28 mouse cellular contexts compared by ENCODE assay signal in genomic region chr12:96670448-96670847, GRCm38 (mm10).
"Had no signal": no experiment of that assay in that cellular context is flagged by ENCODE, and none has a peak within 500 bp of the region (broad histone marks: within the 10 kb centered on the region; RNA-seq: fewer than 3 reads in every experiment).

No protein-coding gene starts in this region.

- DNase-seq: cerebellum, adult 8-10 months; cerebellum, adult 9-10 months; cerebellum, adult 9-11 months; cerebellum, postnatal 10 days; cerebellum, postnatal 14 days; cerebellum, postnatal 25 days; cerebellum, postnatal 36 days; embryo, embryonic 11 days; gastrocnemius, adult 2 months; gastrocnemius, postnatal 10 days; gastrocnemius, postnatal 14 days; gastrocnemius, postnatal 25 days; gastrocnemius, postnatal 36 days; heart, adult 11 months; heart, adult 18-20 months; heart, adult 2 months had no signal

- H3K27me3 ChIP-seq: embryonic facial prominence, embryonic 12.5 days; embryonic facial prominence, embryonic 13.5 days; embryonic facial prominence, embryonic 15.5 days; forebrain, embryonic 12.5 days; forebrain, embryonic 13.5 days; forebrain, embryonic 15.5 days had no signal

- H3K4me2 ChIP-seq: embryonic facial prominence, embryonic 12.5 days; embryonic facial prominence, embryonic 13.5 days; embryonic facial prominence, embryonic 15.5 days; forebrain, embryonic 12.5 days; forebrain, embryonic 13.5 days; forebrain, embryonic 15.5 days had no signal

- H3K4me1 ChIP-seq: embryonic facial prominence, embryonic 10.5 days; embryonic facial prominence, embryonic 13.5 days; embryonic facial prominence, embryonic 15.5 days; forebrain, embryonic 10.5 days; forebrain, embryonic 12.5 days; forebrain, embryonic 13.5 days; forebrain, embryonic 15.5 days had no signal

- H3K9me3 ChIP-seq: embryonic facial prominence, embryonic 10.5 days; embryonic facial prominence, embryonic 12.5 days; embryonic facial prominence, embryonic 13.5 days; embryonic facial prominence, embryonic 15.5 days; forebrain, embryonic 10.5 days; forebrain, embryonic 12.5 days; forebrain, embryonic 13.5 days; forebrain, embryonic 15.5 days had no signal

- H3K36me3 ChIP-seq: embryonic facial prominence, embryonic 10.5 days; embryonic facial prominence, embryonic 12.5 days; embryonic facial prominence, embryonic 13.5 days; embryonic facial prominence, embryonic 15.5 days; forebrain, embryonic 10.5 days; forebrain, embryonic 12.5 days; forebrain, embryonic 15.5 days had no signal

- ATAC-seq: forebrain, embryonic 14.5 days; forebrain, embryonic 15.5 days; forebrain, embryonic 16.5 days; forebrain, postnatal 0 days had no signal

- H3K27ac ChIP-seq: embryonic facial prominence, embryonic 10.5 days; embryonic facial prominence, embryonic 12.5 days; embryonic facial prominence, embryonic 13.5 days; embryonic facial prominence, embryonic 15.5 days; forebrain, embryonic 10.5 days; forebrain, embryonic 12.5 days; forebrain, embryonic 13.5 days; forebrain, embryonic 15.5 days; gastrocnemius, adult 2 months; heart, adult 2 months had no signal

- H3K4me3 ChIP-seq: embryonic facial prominence, embryonic 10.5 days; embryonic facial prominence, embryonic 12.5 days; embryonic facial prominence, embryonic 13.5 days; embryonic facial prominence, embryonic 15.5 days; erythroblast, embryonic 14.5 days; forebrain, embryonic 10.5 days; forebrain, embryonic 12.5 days; forebrain, embryonic 13.5 days; forebrain, embryonic 15.5 days; gastrocnemius, adult 2 months; heart, adult 2 months had no signal

- H3K9ac ChIP-seq: embryonic facial prominence, embryonic 12.5 days; embryonic facial prominence, embryonic 13.5 days; embryonic facial prominence, embryonic 15.5 days; forebrain, embryonic 12.5 days; forebrain, embryonic 13.5 days; forebrain, embryonic 15.5 days; forebrain, postnatal 0 days had no signal
